Mouse (Mus musculus) limb, embryonic 10.5 days (tissue): Measurements from ENCODE around the gene Dock9. TPM values are rescaled to one million over a fixed set of nuclear protein-coding genes. Genes with fewer than 3 reads are reported as not detected.
A peak's percentile ranks its signal among the peaks of the same experiment; 100 is the strongest.

Experiments
- DNase-seq: peaks from one replicate; pipeline ENCODE4 v3.0.0-alpha.2; 2017; ENCODE audit warnings: low spot score
- H3K27ac ChIP-seq: fragments of 300-500 bp; sonication (generic); 2 replicates; pipeline ENCODE4 v1.5.1; 2016; ENCODE audit warnings: mild to moderate bottlenecking
- H3K27me3 ChIP-seq: fragments of 300-500 bp; sonication (generic); 2 replicates; pipeline ENCODE4 v1.6.1; 2016; ENCODE audit warnings: low read depth, mild to moderate bottlenecking; ENCODE audit not compliant: poor library complexity, severe bottlenecking
- H3K36me3 ChIP-seq: fragments of 300-500 bp; sonication (generic); 2 replicates; pipeline ENCODE4 v1.6.1; 2016; ENCODE audit warnings: mild to moderate bottlenecking, moderate library complexity
- H3K4me1 ChIP-seq: fragments of 300-500 bp; sonication (generic); 2 replicates; pipeline ENCODE4 v1.6.1; 2016
- H3K4me3 ChIP-seq: fragments of 300-500 bp; sonication (generic); 2 replicates; pipeline ENCODE4 v1.5.1; 2016; ENCODE audit warnings: mild to moderate bottlenecking, moderate library complexity
- H3K9me3 ChIP-seq: fragments of 300-500 bp; sonication (generic); replicated peaks from 2 replicates; pipeline ENCODE4 v1.6.1; 2016; ENCODE audit warnings: mild to moderate bottlenecking
- WGBS: fragments of 180-500 bp; shearing (Covaris S2); methylation state at CpG from one replicate; pipeline ENCODE4 v1.1.7; 2016; 5-methylcytosine and 5-hydroxymethylcytosine counted together
- polyA plus RNA-seq: library from polyadenylated mRNA; unstranded; fragments of >200 nt; fragmentation: Nextera tagmentation; extraction: Ambion mirVana; gene quantifications from 2 replicates; pipeline ENCODE4 v1.2.1, GENCODE M21; 2016

The Dock9 gene
- polyA plus RNA-seq, 1 experiment from 2014 or later, result 4.0 TPM

- H3K27me3 ChIP-seq, result no peaks in the 10 kb centered on the region
- H3K36me3 ChIP-seq, result no peaks in the 10 kb centered on the region
- DNase-seq, result no peak
- WGBS, result 84% methylated on average over 10 of the region's 10 CpGs
- no peak overlapping the region for H3K4me3 ChIP-seq
- H3K27ac ChIP-seq, result no peak overlapping the region
- no peaks in the 10 kb centered on the region for H3K9me3 ChIP-seq
- peaks cover 2% of the 10 kb centered on the region; the same call in 1 of the 2 replicates for H3K4me1 ChIP-seq
Observed at GRCm38 (mm10) chr14:121749084-121749483, 48.6 kb downstream of the Dock9 start.

DNA sequence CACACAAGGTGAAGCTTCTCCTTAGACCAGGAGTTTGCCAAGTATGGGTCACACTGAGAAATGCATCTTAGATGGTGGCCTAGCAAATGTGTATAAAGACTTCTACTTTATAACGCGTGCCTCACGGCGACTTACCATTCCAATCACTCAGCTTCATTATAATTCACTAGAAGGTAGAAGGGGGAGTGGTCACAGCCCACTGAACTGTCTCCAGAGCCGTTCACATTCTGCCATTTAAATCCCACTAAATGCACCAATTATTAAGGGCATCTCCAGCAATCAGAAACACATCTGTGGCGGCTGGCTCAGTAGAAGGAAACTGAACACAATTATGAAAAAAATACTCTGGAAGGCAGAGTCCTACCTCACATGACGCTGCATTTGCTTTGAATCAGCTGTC lies 50.3 kb downstream of the Dock9 start:
- 88% methylated on average over 7 of the region's 7 CpGs for WGBS
- no peaks in the 10 kb centered on the region for H3K27me3 ChIP-seq
- no peak overlapping the region for H3K27ac ChIP-seq
- H3K36me3 ChIP-seq, result no peaks in the 10 kb centered on the region
- H3K4me1 ChIP-seq, result peaks cover 9% of the 10 kb centered on the region
- no peak for DNase-seq
- H3K4me3 ChIP-seq, result no peak overlapping the region
- H3K9me3 ChIP-seq, result no peaks in the 10 kb centered on the region

- no peaks in the 10 kb centered on the region for H3K36me3 ChIP-seq
- 70% methylated on average over 9 of the region's 9 CpGs for WGBS
- no peaks in the 10 kb centered on the region for H3K27me3 ChIP-seq
- H3K4me3 ChIP-seq, result no peak overlapping the region
- no peaks in the 10 kb centered on the region for H3K9me3 ChIP-seq
- peaks cover 9% of the 10 kb centered on the region for H3K4me1 ChIP-seq
- no peak for DNase-seq
- no peak overlapping the region for H3K27ac ChIP-seq
Observed at GRCm38 (mm10) chr14:121743787-121744417, 53.7 kb downstream of the Dock9 start.

GRCm38 (mm10) chr14:121738431-121739403 lies 58.9 kb downstream of the Dock9 start:
- H3K9me3 ChIP-seq, result no peaks in the 10 kb centered on the region
- H3K36me3 ChIP-seq, result no peaks in the 10 kb centered on the region
- no peak for DNase-seq
- no peak overlapping the region for H3K27ac ChIP-seq
- no peak overlapping the region for H3K4me3 ChIP-seq
- WGBS, result 77% methylated on average over 24 of the region's 24 CpGs
- H3K4me1 ChIP-seq, result peaks cover 7% of the 10 kb centered on the region
- no peaks in the 10 kb centered on the region for H3K27me3 ChIP-seq

GRCm38 (mm10) chr14:121737277-121737676 lies 60.4 kb downstream of the Dock9 start:
- WGBS, result 91% methylated on average over 8 of the region's 8 CpGs
- H3K27me3 ChIP-seq, result no peaks in the 10 kb centered on the region
- no peaks in the 10 kb centered on the region for H3K36me3 ChIP-seq
- H3K4me3 ChIP-seq, result no peak overlapping the region
- H3K27ac ChIP-seq, result no peak overlapping the region
- peaks cover 5% of the 10 kb centered on the region; the same call in 1 of the 2 replicates for H3K4me1 ChIP-seq
- DNase-seq, result no peak
- H3K9me3 ChIP-seq, result no peaks in the 10 kb centered on the region

DNA sequence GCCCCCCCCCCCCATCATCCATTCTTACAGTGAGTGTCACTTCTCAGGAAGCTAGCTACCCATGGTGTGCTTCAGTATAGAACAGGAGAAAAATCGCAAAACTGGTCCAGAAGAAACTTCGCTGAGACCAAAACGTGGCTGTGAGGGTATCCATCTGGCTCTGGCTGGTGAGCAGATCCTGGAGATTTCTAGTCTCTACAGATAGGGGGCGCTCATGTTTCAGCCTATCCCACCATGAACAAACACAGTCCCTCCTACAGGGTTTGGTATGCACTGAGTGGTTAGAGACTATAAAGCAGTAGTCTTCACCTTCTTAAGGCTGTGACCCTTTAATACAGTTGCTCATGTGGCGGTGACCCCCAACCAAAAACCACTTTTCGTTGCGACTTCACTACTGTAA lies 62.0 kb downstream of the Dock9 start:
- H3K27me3 ChIP-seq, result no peaks in the 10 kb centered on the region
- H3K4me3 ChIP-seq, result no peak overlapping the region
- no peaks in the 10 kb centered on the region for H3K36me3 ChIP-seq
- peaks cover 11% of the 10 kb centered on the region; the same call in 1 of the 2 replicates for H3K4me1 ChIP-seq
- 61% methylated on average over 7 of the region's 7 CpGs for WGBS
- no peak overlapping the region for H3K27ac ChIP-seq
- no peaks in the 10 kb centered on the region for H3K9me3 ChIP-seq
- no peak for DNase-seq

DNA sequence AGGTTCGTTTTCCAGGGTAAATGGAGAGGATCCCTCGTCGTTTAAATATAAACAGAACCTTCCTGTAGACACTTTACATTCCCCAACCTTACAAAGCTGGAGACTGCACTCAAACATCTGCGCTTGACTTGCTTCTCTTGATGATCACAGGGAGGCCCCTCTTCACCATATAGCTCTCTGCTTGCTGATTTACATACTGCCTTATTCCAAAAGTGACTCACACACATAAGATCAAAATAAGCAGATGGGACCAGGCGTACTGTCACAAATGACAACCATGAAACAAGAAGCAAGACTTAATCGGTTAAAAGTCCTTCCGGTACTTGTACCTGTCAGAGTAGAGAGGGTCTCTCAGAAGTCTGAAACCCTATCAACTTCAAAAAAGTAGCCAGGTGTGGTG lies 63.4 kb downstream of the Dock9 start:
- WGBS, result 86% methylated on average over 7 of the region's 7 CpGs
- Histone ChIP-seq H3K9me3 (no peaks in the 10 kb centered on the region), H3K27me3 (no peaks in the 10 kb centered on the region), H3K36me3 (no peaks in the 10 kb centered on the region), H3K27ac (no peak overlapping the region), H3K4me1 (peaks cover 11% of the 10 kb centered on the region; the same call in 1 of the 2 replicates), H3K4me3 (no peak overlapping the region)
- no peak for DNase-seq

DNA sequence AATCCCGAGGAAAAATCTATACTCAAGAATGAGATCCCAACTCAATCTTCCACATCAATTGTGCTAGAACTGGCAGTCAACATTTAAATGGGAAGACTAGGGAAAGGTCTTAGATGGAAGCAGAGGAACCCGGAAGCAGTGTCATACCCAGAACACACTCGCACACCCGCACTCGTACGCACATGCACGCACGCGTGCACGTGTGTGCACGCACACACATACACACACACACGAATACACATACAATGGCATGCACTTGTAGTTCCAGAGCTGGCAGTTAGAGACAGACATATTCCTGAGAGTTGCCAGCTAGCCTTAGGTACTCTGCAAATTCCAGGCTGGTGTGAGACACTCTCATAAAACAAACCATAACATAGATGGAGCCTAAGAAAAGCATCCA lies 63.9 kb downstream of the Dock9 start:
- no peak overlapping the region for H3K4me3 ChIP-seq
- H3K36me3 ChIP-seq, result no peaks in the 10 kb centered on the region
- H3K27me3 ChIP-seq, result no peaks in the 10 kb centered on the region
- no peak for DNase-seq
- H3K27ac ChIP-seq, result no peak overlapping the region
- WGBS, result 94% methylated on average over 12 of the region's 12 CpGs
- H3K9me3 ChIP-seq, result no peaks in the 10 kb centered on the region
- H3K4me1 ChIP-seq, result peaks cover 10% of the 10 kb centered on the region; the same call in 1 of the 2 replicates

- 0 out of 2 replicates have a peak overlapping the region, but pooled peaks have one; percentile 33 for H3K27ac ChIP-seq
- H3K27me3 ChIP-seq, result no peaks in the 10 kb centered on the region
- H3K4me3 ChIP-seq, result 0 out of 2 replicates have a peak overlapping the region, but pooled peaks have one; percentile 10
- WGBS, result 25% methylated on average over 8 of the region's 8 CpGs
- peaks cover 15% of the 10 kb centered on the region for H3K4me1 ChIP-seq
- H3K36me3 ChIP-seq, result no peaks in the 10 kb centered on the region
- H3K9me3 ChIP-seq, result no peaks in the 10 kb centered on the region
- no peak for DNase-seq
Observed at GRCm38 (mm10) chr14:121732196-121732595, 65.4 kb downstream of the Dock9 start.

GRCm38 (mm10) chr14:121731688-121732168 lies 65.9 kb downstream of the Dock9 start:
- Histone ChIP-seq H3K36me3 (no peaks in the 10 kb centered on the region), H3K27ac (0 out of 2 replicates have a peak overlapping the region, but pooled peaks have one; percentile 33), H3K9me3 (no peaks in the 10 kb centered on the region), H3K4me3 (0 out of 2 replicates have a peak overlapping the region, but pooled peaks have one; percentile 10), H3K4me1 (peaks cover 15% of the 10 kb centered on the region), H3K27me3 (no peaks in the 10 kb centered on the region)
- DNase-seq, result no peak
- 23% methylated on average over 6 of the region's 6 CpGs for WGBS

DNA sequence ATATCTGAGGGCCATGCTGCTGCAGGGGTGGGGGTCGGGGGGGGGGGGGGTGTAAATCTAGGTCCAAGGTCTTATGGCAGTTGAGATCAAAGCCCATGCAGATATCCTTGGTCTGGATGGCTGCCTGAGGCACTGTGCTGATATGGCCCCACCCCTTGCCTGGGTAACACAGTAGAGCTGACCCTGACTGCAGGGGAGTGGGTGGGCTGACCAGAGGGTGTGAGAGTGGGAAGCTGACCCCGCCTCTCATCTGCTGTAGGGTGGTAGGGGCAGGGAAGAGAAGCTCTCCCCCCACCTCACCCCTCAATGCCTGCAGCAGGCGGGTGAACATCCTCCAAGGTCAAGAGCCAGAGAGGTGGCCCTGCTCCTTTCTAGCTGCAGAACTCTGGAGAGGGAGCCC lies 66.7 kb downstream of the Dock9 start:
- 67% methylated on average over 3 of the region's 3 CpGs for WGBS
- Histone ChIP-seq H3K27ac (no peak overlapping the region), H3K9me3 (no peaks in the 10 kb centered on the region), H3K4me1 (peaks cover 15% of the 10 kb centered on the region), H3K36me3 (no peaks in the 10 kb centered on the region), H3K4me3 (no peak overlapping the region), H3K27me3 (no peaks in the 10 kb centered on the region)
- DNase-seq, result no peak

GRCm38 (mm10) chr14:121727996-121728395 lies 69.6 kb downstream of the Dock9 start:
- Histone ChIP-seq H3K27me3 (no peaks in the 10 kb centered on the region), H3K27ac (no peak overlapping the region), H3K36me3 (no peaks in the 10 kb centered on the region), H3K4me3 (no peak overlapping the region), H3K4me1 (peaks cover 19% of the 10 kb centered on the region), H3K9me3 (no peaks in the 10 kb centered on the region)
- DNase-seq, result no peak
- WGBS, result 67% methylated on average over 8 of the region's 8 CpGs

DNA sequence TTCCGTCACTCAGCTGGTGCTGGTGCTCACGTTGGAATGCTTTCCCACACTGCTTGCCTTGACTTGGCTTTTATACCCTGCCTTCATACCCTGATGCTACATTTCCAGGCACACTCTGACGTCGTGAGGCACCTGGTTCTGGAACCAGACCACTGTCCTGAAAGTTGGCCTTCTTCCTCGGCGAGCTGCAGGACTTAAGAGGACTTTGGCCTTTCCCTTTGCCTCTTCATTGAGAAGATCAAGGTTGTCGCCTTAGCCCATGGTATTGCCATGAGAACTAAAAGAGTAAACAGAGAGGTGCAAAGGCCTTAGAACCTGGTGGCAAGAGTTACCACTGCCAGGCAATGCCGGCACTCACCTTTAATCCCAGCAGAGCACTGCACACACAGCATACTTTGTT lies 73.1 kb downstream of the Dock9 start:
- no peaks in the 10 kb centered on the region for H3K9me3 ChIP-seq
- 90% methylated on average over 8 of the region's 8 CpGs for WGBS
- no peaks in the 10 kb centered on the region for H3K36me3 ChIP-seq
- no peak overlapping the region for H3K27ac ChIP-seq
- H3K4me3 ChIP-seq, result no peak overlapping the region
- H3K27me3 ChIP-seq, result no peaks in the 10 kb centered on the region
- DNase-seq, result no peak
- H3K4me1 ChIP-seq, result peaks cover 25% of the 10 kb centered on the region
